ENCODE assay signal across 38 mouse cellular contexts in the genomic region with DNA sequence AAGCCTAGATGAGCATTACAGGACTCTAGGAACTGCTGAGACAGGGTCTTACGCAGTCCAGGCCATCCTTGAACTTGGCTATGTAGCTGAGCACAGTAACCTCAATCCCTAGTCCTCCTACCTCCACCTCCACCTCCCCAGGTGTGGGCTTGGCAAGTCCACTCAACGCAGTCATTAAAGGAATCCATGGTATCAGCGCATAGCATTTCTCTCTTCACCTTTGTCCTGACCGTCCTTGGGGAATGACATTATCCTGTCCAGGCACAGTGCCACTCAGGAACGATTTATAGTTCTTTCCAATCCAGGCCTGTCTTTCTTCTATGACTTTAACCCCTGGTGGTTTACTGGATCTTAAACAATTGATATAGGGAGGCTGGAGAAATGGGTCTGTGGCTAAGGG. TPM values are rescaled to one million over a fixed set of nuclear protein-coding genes. Genes with fewer than 3 reads are reported as not detected.
"Had no signal": no experiment of that assay in that cellular context is flagged by ENCODE, and none has a peak within 500 bp of the region (broad histone marks: within the 10 kb centered on the region; RNA-seq: fewer than 3 reads in every experiment).

No protein-coding gene starts in this region.

- H3K9me3 ChIP-seq: embryonic facial prominence, embryonic 10.5 days; embryonic facial prominence, embryonic 12.5 days; embryonic facial prominence, embryonic 13.5 days; embryonic facial prominence, embryonic 15.5 days; forebrain, embryonic 10.5 days; forebrain, embryonic 12.5 days; forebrain, embryonic 13.5 days; forebrain, embryonic 15.5 days; heart, embryonic 10.5 days had no signal

- H3K4me2 ChIP-seq: embryonic facial prominence, embryonic 12.5 days; embryonic facial prominence, embryonic 13.5 days; embryonic facial prominence, embryonic 15.5 days; forebrain, embryonic 12.5 days; forebrain, embryonic 13.5 days; forebrain, embryonic 15.5 days had no signal

- DNase-seq: cerebellum, postnatal 10 days; cerebellum, postnatal 14 days; cerebellum, postnatal 25 days; cerebellum, postnatal 36 days; embryo, embryonic 11 days; forebrain, postnatal 0 days; gastrocnemius, adult 2 months; gastrocnemius, postnatal 10 days; gastrocnemius, postnatal 14 days; gastrocnemius, postnatal 25 days; gastrocnemius, postnatal 36 days; heart, adult 11 months; heart, adult 18-20 months; heart, adult 2 months had no signal

- H3K27me3 ChIP-seq: embryonic facial prominence, embryonic 12.5 days; embryonic facial prominence, embryonic 13.5 days; embryonic facial prominence, embryonic 15.5 days; forebrain, embryonic 12.5 days; forebrain, embryonic 13.5 days; forebrain, embryonic 15.5 days had no signal

- H3K27ac ChIP-seq: embryonic facial prominence, embryonic 10.5 days; embryonic facial prominence, embryonic 12.5 days; embryonic facial prominence, embryonic 13.5 days; embryonic facial prominence, embryonic 15.5 days; forebrain, embryonic 10.5 days; forebrain, embryonic 12.5 days; forebrain, embryonic 13.5 days; forebrain, embryonic 15.5 days; gastrocnemius, adult 2 months; heart, adult 2 months; heart, embryonic 10.5 days had no signal

- H3K36me3 ChIP-seq: embryonic facial prominence, embryonic 10.5 days; embryonic facial prominence, embryonic 12.5 days; embryonic facial prominence, embryonic 13.5 days; embryonic facial prominence, embryonic 15.5 days; forebrain, embryonic 10.5 days; forebrain, embryonic 12.5 days; forebrain, embryonic 15.5 days; heart, embryonic 10.5 days had no signal

- ATAC-seq: forebrain, embryonic 13.5 days; forebrain, embryonic 14.5 days; forebrain, embryonic 15.5 days; forebrain, embryonic 16.5 days; forebrain, postnatal 0 days had no signal

- H3K4me1 ChIP-seq: embryonic facial prominence, embryonic 10.5 days; embryonic facial prominence, embryonic 12.5 days; embryonic facial prominence, embryonic 15.5 days; forebrain, embryonic 10.5 days; forebrain, embryonic 12.5 days; forebrain, embryonic 13.5 days; forebrain, embryonic 15.5 days had no signal

- H3K9ac ChIP-seq: embryonic facial prominence, embryonic 12.5 days; embryonic facial prominence, embryonic 13.5 days; embryonic facial prominence, embryonic 15.5 days; forebrain, embryonic 12.5 days; forebrain, embryonic 13.5 days; forebrain, embryonic 15.5 days; forebrain, postnatal 0 days had no signal

- H3K4me3 ChIP-seq: embryonic facial prominence, embryonic 10.5 days; embryonic facial prominence, embryonic 12.5 days; embryonic facial prominence, embryonic 13.5 days; embryonic facial prominence, embryonic 15.5 days; erythroblast, embryonic 14.5 days; forebrain, embryonic 10.5 days; forebrain, embryonic 12.5 days; forebrain, embryonic 13.5 days; forebrain, embryonic 15.5 days; gastrocnemius, adult 2 months; heart, adult 2 months; heart, embryonic 10.5 days had no signal

RNA-seq across cellular contexts. Expression of a gene that starts 42.1 kb away (rescaled TPM):
- total RNA-seq: common myeloid progenitor, adult 5-6 weeks; forebrain, postnatal 0 days; gastrocnemius, adult 18-20 months; gastrocnemius, adult 2 months; gastrocnemius, adult 8-10 months; gastrocnemius, postnatal 10 days; gastrocnemius, postnatal 14 days; gastrocnemius, postnatal 25 days; gastrocnemius, postnatal 36 days; gastrocnemius, postnatal 4 days; granulocyte monocyte progenitor cell, adult 5-6 weeks; heart, adult 18-20 months; heart, adult 2 months; heart, adult 8-10 months had no signal
- polyA plus RNA-seq: cortical plate, adult 2 months; embryonic facial prominence, embryonic 10.5 days; embryonic facial prominence, embryonic 11.5 days; embryonic facial prominence, embryonic 12.5 days; embryonic facial prominence, embryonic 13.5 days; embryonic facial prominence, embryonic 14.5 days; embryonic facial prominence, embryonic 15.5 days; erythroblast, embryonic 14.5 days; forebrain, embryonic 10.5 days; forebrain, embryonic 11.5 days; forebrain, embryonic 12.5 days; forebrain, embryonic 13.5 days; forebrain, embryonic 14.5 days; forebrain, embryonic 15.5 days; forebrain, embryonic 16.5 days; forebrain, postnatal 0 days; frontal cortex, adult 2 months; gonadal fat pad, adult 2 months; heart, adult 2 months; heart, embryonic 10.5 days had no signal

RNA-seq across cellular contexts. Expression of a gene that starts 52.3 kb away (rescaled TPM):
- total RNA-seq: common myeloid progenitor, adult 5-6 weeks; forebrain, postnatal 0 days; gastrocnemius, adult 18-20 months; gastrocnemius, adult 2 months; gastrocnemius, adult 8-10 months; gastrocnemius, postnatal 10 days; gastrocnemius, postnatal 14 days; gastrocnemius, postnatal 25 days; gastrocnemius, postnatal 36 days; gastrocnemius, postnatal 4 days; granulocyte monocyte progenitor cell, adult 5-6 weeks; heart, adult 18-20 months; heart, adult 2 months; heart, adult 8-10 months had no signal
- polyA plus RNA-seq: cortical plate, adult 2 months; embryonic facial prominence, embryonic 10.5 days; embryonic facial prominence, embryonic 11.5 days; embryonic facial prominence, embryonic 12.5 days; embryonic facial prominence, embryonic 13.5 days; erythroblast, embryonic 14.5 days; forebrain, embryonic 10.5 days; forebrain, embryonic 11.5 days; forebrain, embryonic 12.5 days; forebrain, embryonic 13.5 days; forebrain, embryonic 14.5 days; forebrain, embryonic 15.5 days; forebrain, embryonic 16.5 days; forebrain, postnatal 0 days; frontal cortex, adult 2 months; gonadal fat pad, adult 2 months; heart, adult 2 months; heart, embryonic 10.5 days had no signal
